Mouse (Mus musculus) hindbrain, embryonic 16.5 days (tissue): ENCODE data around the gene Nop9. TPM values are rescaled to one million over a fixed set of nuclear protein-coding genes. Genes with fewer than 3 reads are reported as not detected.
A peak's percentile ranks its signal among the peaks of the same experiment; 100 is the strongest.

Experiments used
- ATAC-seq: fragments of 200-750 bp; cut with Nextera tagmentation; 2 replicates; pipeline ENCODE4 v1.8.0; 2017; ENCODE audit warnings: moderate TSS enrichment, moderate library complexity
- H3K27ac ChIP-seq: fragments of 300-500 bp; sonication (generic); 2 replicates; pipeline ENCODE4 v1.5.1; 2014; ENCODE audit warnings: low read depth, mild to moderate bottlenecking, control low read depth, low read length, moderate library complexity
- H3K27me3 ChIP-seq: fragments of 300-500 bp; sonication (generic); replicated peaks from 2 replicates; pipeline ENCODE4 v1.6.1; 2014; ENCODE audit warnings: low read length; ENCODE audit not compliant: control insufficient read depth, insufficient read depth
- H3K36me3 ChIP-seq: fragments of 300-500 bp; sonication (generic); 2 replicates; pipeline ENCODE4 v1.6.1; 2014; ENCODE audit warnings: mild to moderate bottlenecking, low read length, moderate library complexity, mixed read lengths; ENCODE audit not compliant: control insufficient read depth, insufficient read depth
- H3K4me1 ChIP-seq: fragments of 300-500 bp; sonication (generic); 2 replicates; pipeline ENCODE4 v1.6.1; 2014; ENCODE audit warnings: low read depth, low read length; ENCODE audit not compliant: control insufficient read depth, insufficient read depth
- H3K4me2 ChIP-seq: fragments of 300-500 bp; sonication (generic); 2 replicates; pipeline ENCODE4 v1.6.1; 2014; ENCODE audit warnings: mild to moderate bottlenecking, low read length, control low read depth, moderate library complexity
- H3K4me3 ChIP-seq: fragments of 300-500 bp; sonication (generic); 2 replicates; pipeline ENCODE4 v1.5.1; 2014; ENCODE audit warnings: mild to moderate bottlenecking, low read length, control low read depth, moderate library complexity
- H3K9ac ChIP-seq: fragments of 300-500 bp; sonication (generic); 2 replicates; pipeline ENCODE4 v1.6.1; 2014; ENCODE audit warnings: low read depth, mild to moderate bottlenecking, control low read depth, low read length, moderate library complexity
- H3K9me3 ChIP-seq: fragments of 300-500 bp; sonication (generic); 2 replicates; pipeline ENCODE4 v1.6.1; 2014; ENCODE audit warnings: mild to moderate bottlenecking, low read length, moderate library complexity; ENCODE audit not compliant: control insufficient read depth
- WGBS: fragments of 180-500 bp; shearing (Covaris S2); extraction: QIAGEN DNeasy Blood & Tissue Kit; methylation state at CpG from one replicate; pipeline ENCODE4 v1.1.7; 2014; 5-methylcytosine and 5-hydroxymethylcytosine counted together
- polyA plus RNA-seq: library from polyadenylated mRNA; unstranded; fragments of >200 nt; fragmentation: Nextera tagmentation; extraction: Ambion mirVana; gene quantifications from 2 replicates; pipeline ENCODE4 v1.2.1, GENCODE M21; 2015

Nop9 gene
- 27.1 and 27.9 TPM in 2 replicates for polyA plus RNA-seq

GRCm38 (mm10) chr14:55745180-55745860, at the start of gene Nop9, which contains the start of gene Dhrs1:
Nop9 (plus strand) TSS chr14:55745693.
Dhrs1 (minus strand) TSS chr14:55745690.
- peak; percentile 83 for ATAC-seq
- H3K27ac ChIP-seq, result peak within 1 kb of the TSS; percentile 55
- H3K4me3 ChIP-seq, result peak within 1 kb of the TSS; percentile 90
- H3K27me3 ChIP-seq, result no peaks in the 10 kb centered on the region
- H3K9me3 ChIP-seq, result no peaks in the 10 kb centered on the region
- peaks cover 26% of the 10 kb centered on the region for H3K4me1 ChIP-seq
- H3K4me2 ChIP-seq, result peak within 1 kb of the TSS; percentile 76
- 2% methylated on average over 46 of the region's 48 CpGs for WGBS
- H3K36me3 ChIP-seq, result peaks cover 6% of the 10 kb centered on the region; the same call in 1 of the 2 replicates
- peak within 1 kb of the TSS; percentile 82 for H3K9ac ChIP-seq

GRCm38 (mm10) chr14:55697226-55697625, 48.3 kb upstream of the Nop9 start:
- WGBS, result 87% methylated on average over 4 of the region's 4 CpGs

GRCm38 (mm10) chr14:55701131-55701530, 44.4 kb upstream of the Nop9 start:
- Histone ChIP-seq H3K4me1 (no peaks in the 10 kb centered on the region), H3K4me3 (no peak overlapping the region), H3K9me3 (no peaks in the 10 kb centered on the region), H3K27me3 (no peaks in the 10 kb centered on the region), H3K36me3 (no peaks in the 10 kb centered on the region), H3K9ac (no peak overlapping the region), H3K27ac (no peak overlapping the region), H3K4me2 (no peak overlapping the region)
- no peak for ATAC-seq
- WGBS, result 61% methylated on average over 9 of the region's 9 CpGs

More at GRCm38 (mm10) chr14:55697226-55697625, 48.3 kb upstream of the Nop9 start:
- Histone ChIP-seq H3K36me3 (no peaks in the 10 kb centered on the region), H3K4me2 (no peak overlapping the region), H3K9me3 (no peaks in the 10 kb centered on the region), H3K9ac (no peak overlapping the region), H3K27me3 (no peaks in the 10 kb centered on the region), H3K4me3 (no peak overlapping the region), H3K4me1 (no peaks in the 10 kb centered on the region), H3K27ac (no peak overlapping the region)
- ATAC-seq, result no peak

GRCm38 (mm10) chr14:55702761-55703160, 42.7 kb upstream of the Nop9 start:
- H3K9ac ChIP-seq, result no peak overlapping the region
- H3K27ac ChIP-seq, result no peak overlapping the region
- no peak overlapping the region for H3K4me3 ChIP-seq
- no peaks in the 10 kb centered on the region for H3K27me3 ChIP-seq
- no peak for ATAC-seq
- no peak overlapping the region for H3K4me2 ChIP-seq
- no peaks in the 10 kb centered on the region for H3K4me1 ChIP-seq
- H3K36me3 ChIP-seq, result no peaks in the 10 kb centered on the region
- WGBS, result 77% methylated on average over 6 of the region's 6 CpGs
- no peaks in the 10 kb centered on the region for H3K9me3 ChIP-seq

- Histone ChIP-seq H3K9me3 (no peaks in the 10 kb centered on the region), H3K4me1 (no peaks in the 10 kb centered on the region), H3K27me3 (no peaks in the 10 kb centered on the region), H3K4me3 (no peak overlapping the region), H3K4me2 (no peak overlapping the region), H3K27ac (no peak overlapping the region), H3K36me3 (no peaks in the 10 kb centered on the region), H3K9ac (no peak overlapping the region)
- 90% methylated on average over 8 of the region's 8 CpGs for WGBS
- ATAC-seq, result no peak
Measured at GRCm38 (mm10) chr14:55706051-55706600, 39.4 kb upstream of the Nop9 start.

GRCm38 (mm10) chr14:55707397-55707796, 38.1 kb upstream of the Nop9 start:
- H3K36me3 ChIP-seq, result no peaks in the 10 kb centered on the region
- H3K27ac ChIP-seq, result no peak overlapping the region
- H3K9ac ChIP-seq, result no peak overlapping the region
- H3K4me3 ChIP-seq, result no peak overlapping the region
- WGBS, result 84% methylated on average over 5 of the region's 5 CpGs
- H3K27me3 ChIP-seq, result no peaks in the 10 kb centered on the region
- no peak overlapping the region for H3K4me2 ChIP-seq
- H3K9me3 ChIP-seq, result no peaks in the 10 kb centered on the region
- ATAC-seq, result no peak
- no peaks in the 10 kb centered on the region for H3K4me1 ChIP-seq

- H3K9me3 ChIP-seq, result no peaks in the 10 kb centered on the region
- H3K9ac ChIP-seq, result no peak overlapping the region
- ATAC-seq, result no peak
- WGBS, result 87% methylated on average over 4 of the region's 4 CpGs
- H3K36me3 ChIP-seq, result no peaks in the 10 kb centered on the region
- H3K27me3 ChIP-seq, result peaks cover 3% of the 10 kb centered on the region; the same call in 1 of the 2 replicates
- no peaks in the 10 kb centered on the region for H3K4me1 ChIP-seq
- no peak overlapping the region for H3K27ac ChIP-seq
- no peak overlapping the region for H3K4me3 ChIP-seq
- H3K4me2 ChIP-seq, result no peak overlapping the region
Measured at GRCm38 (mm10) chr14:55709509-55709908, 36.0 kb upstream of the Nop9 start.

GRCm38 (mm10) chr14:55711786-55712185, 33.7 kb upstream of the Nop9 start:
- Histone ChIP-seq H3K9me3 (no peaks in the 10 kb centered on the region), H3K9ac (no peak overlapping the region), H3K36me3 (no peaks in the 10 kb centered on the region), H3K27ac (no peak overlapping the region), H3K4me2 (no peak overlapping the region), H3K27me3 (peaks cover 3% of the 10 kb centered on the region; the same call in 1 of the 2 replicates), H3K4me1 (no peaks in the 10 kb centered on the region), H3K4me3 (no peak overlapping the region)
- ATAC-seq, result no peak
- WGBS, result 84% methylated on average over 7 of the region's 7 CpGs

- Histone ChIP-seq H3K4me2 (no peak overlapping the region), H3K9me3 (no peaks in the 10 kb centered on the region), H3K4me1 (no peaks in the 10 kb centered on the region), H3K27ac (no peak overlapping the region), H3K36me3 (peaks cover 5% of the 10 kb centered on the region), H3K27me3 (peaks cover 3% of the 10 kb centered on the region; the same call in 1 of the 2 replicates), H3K9ac (no peak overlapping the region), H3K4me3 (no peak overlapping the region)
- no peak for ATAC-seq
- WGBS, result 14% methylated on average over 25 of the region's 25 CpGs
Measured at GRCm38 (mm10) chr14:55713007-55713728, 32.3 kb upstream of the Nop9 start.
